Mouse (Mus musculus) liver, embryonic 14.5 days (tissue): ENCODE measurements at regions not wholly inside any gene's neighbourhood (a gene's known extent, or its start where the extent isn't known, plus 50 kb on each side); places are given as distances from the start of the nearest gene placed in this dataset.

ENCODE experiments used
- ATAC-seq: fragments of 200-750 bp; cut with Nextera tagmentation; 2 replicates; pipeline ENCODE4 v1.8.0; 2017; ENCODE audit warnings: moderate number of reproducible peaks, mild to moderate bottlenecking, moderate library complexity; ENCODE audit not compliant: insufficient read depth
- DNase-seq, 3 experiments: peaks; one replicate each; pipeline ENCODE4 v3.0.0-alpha.2; 2012 to 2013; ENCODE audit warnings: low read depth in 3 of 3, low spot score in 3 of 3
- H3K27ac ChIP-seq: fragments of 300-500 bp; sonication (generic); 2 replicates; pipeline ENCODE4 v1.5.1; 2014; ENCODE audit warnings: moderate library complexity, mild to moderate bottlenecking, control low read depth, inconsistent platforms
- H3K27me3 ChIP-seq: fragments of 300-500 bp; sonication (generic); 2 replicates; pipeline ENCODE4 v1.6.1; 2014; ENCODE audit warnings: mild to moderate bottlenecking, low read length, moderate library complexity; ENCODE audit not compliant: control insufficient read depth, insufficient read depth
- H3K36me3 ChIP-seq: fragments of 300-500 bp; sonication (generic); replicated peaks from 2 replicates; pipeline ENCODE4 v1.6.1; 2014; ENCODE audit warnings: low read depth; ENCODE audit not compliant: control insufficient read depth, insufficient read depth
- H3K4me1 ChIP-seq, 2 experiments: fragments of 200-500 bp in 1 of 2; fragments of 300-500 bp in 1 of 2; sonication (generic) in 1 of 2; replicated peaks; 2 replicates each; pipeline ENCODE4 v1.6.1; 2012 to 2014; ENCODE audit warnings: antibody characterized with exemption in 1 of 2, inconsistent platforms in 1 of 2, low read length in 1 of 2; ENCODE audit not compliant: control insufficient read depth in 2 of 2, insufficient read depth in 2 of 2
- H3K4me2 ChIP-seq: fragments of 300-500 bp; sonication (generic); 2 replicates; pipeline ENCODE4 v1.6.1; 2014; ENCODE audit warnings: low read depth, mild to moderate bottlenecking, control low read depth, moderate library complexity
- H3K4me3 ChIP-seq, 2 experiments: fragments of 200-500 bp in 1 of 2; fragments of 300-500 bp in 1 of 2; sonication (generic) in 1 of 2; 2 replicates each; pipeline ENCODE4 v1.5.1; 2012 to 2014; ENCODE audit warnings: low read depth in 2 of 2, low read length in 2 of 2, mild to moderate bottlenecking in 2 of 2, control low read depth in 1 of 2, inconsistent platforms in 1 of 2, moderate library complexity in 1 of 2; ENCODE audit not compliant: insufficient read depth in 1 of 2
- H3K9ac ChIP-seq: fragments of 300-500 bp; sonication (generic); replicated peaks from 2 replicates; pipeline ENCODE4 v1.6.1; 2014; ENCODE audit warnings: mild to moderate bottlenecking, control low read depth, moderate library complexity
- H3K9me3 ChIP-seq: fragments of 300-500 bp; sonication (generic); 2 replicates; pipeline ENCODE4 v1.6.1; 2016; ENCODE audit warnings: low read length, mixed read lengths; ENCODE audit not compliant: control insufficient read depth
- CTCF ChIP-seq: IDR thresholded peaks from 2 replicates; pipeline ENCODE4 v1.5.1; 2016; ENCODE audit warnings: antibody characterized with exemption, low read depth, control low read depth
- EP300 ChIP-seq: IDR thresholded peaks from 2 replicates; pipeline ENCODE4 v1.6.1; 2016; ENCODE audit warnings: antibody characterized with exemption, low read depth
- WGBS: fragments of 180-500 bp; shearing (Covaris S2); extraction: QIAGEN DNeasy Blood & Tissue Kit; methylation state at CpG from one replicate; pipeline ENCODE4 v1.1.7; 2014; ENCODE audit not compliant: insufficient replicate concordance; 5-methylcytosine and 5-hydroxymethylcytosine counted together

DNA sequence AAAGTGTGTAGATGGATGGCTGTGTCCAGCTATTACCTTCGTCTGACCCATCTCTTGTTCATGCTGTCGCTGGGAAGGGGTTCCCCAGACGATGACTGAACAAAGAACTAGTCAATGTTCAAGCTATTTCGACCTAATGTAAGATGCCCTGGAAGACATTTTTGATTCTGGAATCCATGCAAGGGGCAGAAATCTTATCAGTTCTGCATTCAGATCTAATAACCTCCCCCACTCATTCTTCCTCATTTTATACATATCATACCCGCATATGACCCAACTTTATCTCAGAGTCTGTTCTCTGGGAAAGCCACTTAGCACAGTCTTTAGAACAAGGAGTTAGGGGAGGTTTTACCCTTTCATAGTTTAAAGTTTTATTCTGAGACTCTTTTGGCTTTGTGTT lies 52.2 kb upstream of the 2310009B15Rik start:
- Histone ChIP-seq H3K9ac (no peak overlapping the region), H3K4me2 (no peak overlapping the region), H3K27me3 (no peaks in the 10 kb centered on the region), H3K36me3 (no peaks in the 10 kb centered on the region), H3K4me1 (no peaks in the 10 kb centered on the region; a peak in 1 of 4 replicates), H3K4me3 (no peak overlapping the region), H3K9me3 (no peaks in the 10 kb centered on the region), H3K27ac (no peak overlapping the region)
- 53% methylated on average over 5 of the region's 5 CpGs for whole genome bisulfite sequencing
- DNase-seq (no peak), ATAC-seq (no peak)
- TF ChIP-seq CTCF (no peak), EP300 (no peak)

DNA sequence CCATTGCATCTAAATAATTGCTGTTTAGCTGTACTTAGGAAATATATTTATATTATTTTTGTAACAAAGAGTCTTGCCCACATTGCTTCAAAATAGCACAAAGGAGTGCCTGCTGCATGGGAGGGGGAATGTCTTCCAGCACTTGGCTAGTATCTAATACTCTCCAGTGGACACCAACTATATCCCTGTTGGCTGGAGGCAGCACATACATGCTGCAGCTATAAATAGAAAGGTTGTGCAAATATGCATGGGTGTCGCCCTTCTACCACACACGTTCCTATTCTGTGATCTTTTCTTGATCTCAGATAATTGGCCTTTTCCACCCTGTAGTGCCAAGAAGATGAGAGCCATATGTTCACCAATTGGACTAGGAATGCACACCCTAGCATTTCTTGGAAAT lies 53.0 kb upstream of the 2310009B15Rik start:
- Histone ChIP-seq H3K4me3 (no peak overlapping the region), H3K27ac (no peak overlapping the region), H3K9me3 (no peaks in the 10 kb centered on the region), H3K27me3 (no peaks in the 10 kb centered on the region), H3K4me2 (no peak overlapping the region), H3K36me3 (no peaks in the 10 kb centered on the region), H3K4me1 (no peaks in the 10 kb centered on the region; a peak in 1 of 4 replicates), H3K9ac (no peak overlapping the region)
- TF ChIP-seq EP300 (no peak), CTCF (no peak)
- 18% methylated on average over 2 of the region's 2 CpGs for WGBS
- ATAC-seq = no peak
- no peak for DNase-seq

DNA sequence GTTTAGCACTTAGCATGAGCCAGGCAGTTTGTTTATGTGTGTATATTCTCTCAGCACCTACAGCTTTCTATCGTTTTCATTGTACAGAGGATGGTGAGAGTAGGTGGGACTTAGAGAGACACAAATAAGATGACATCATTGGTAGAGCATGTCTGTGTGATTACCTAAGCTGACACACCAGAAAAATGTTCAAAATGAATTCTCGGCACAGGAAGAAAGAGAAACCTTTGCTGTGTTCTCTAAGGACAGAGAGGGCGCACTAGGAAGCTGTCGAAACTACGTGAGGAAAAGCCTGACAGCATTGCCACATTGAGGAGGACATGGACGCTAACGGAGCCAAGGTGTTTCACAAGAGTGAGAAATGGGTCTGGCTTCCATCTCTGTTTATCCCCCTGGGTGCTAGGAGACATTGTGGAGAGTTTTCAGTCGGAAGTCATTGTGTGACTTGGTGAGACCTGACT lies 51.0 kb upstream of the Dennd1b start:
- ATAC-seq = no peak
- peak; percentile 5 to 19 (median 6) for DNase-seq
- Histone ChIP-seq H3K27ac (no peak overlapping the region), H3K9me3 (no peaks in the 10 kb centered on the region), H3K27me3 (no peaks in the 10 kb centered on the region), H3K4me3 (no peak overlapping the region), H3K36me3 (no peaks in the 10 kb centered on the region), H3K9ac (no peak overlapping the region), H3K4me2 (peak overlapping the region; percentile 21; the same call in 1 of the 2 replicates), H3K4me1 (no peaks in the 10 kb centered on the region; a peak in 1 of 4 replicates)
- 31% methylated on average over 8 of the region's 8 CpGs for WGBS
- TF ChIP-seq EP300 (no peak), CTCF (peak; percentile 33; the same call in 1 of the 2 replicates)

DNA sequence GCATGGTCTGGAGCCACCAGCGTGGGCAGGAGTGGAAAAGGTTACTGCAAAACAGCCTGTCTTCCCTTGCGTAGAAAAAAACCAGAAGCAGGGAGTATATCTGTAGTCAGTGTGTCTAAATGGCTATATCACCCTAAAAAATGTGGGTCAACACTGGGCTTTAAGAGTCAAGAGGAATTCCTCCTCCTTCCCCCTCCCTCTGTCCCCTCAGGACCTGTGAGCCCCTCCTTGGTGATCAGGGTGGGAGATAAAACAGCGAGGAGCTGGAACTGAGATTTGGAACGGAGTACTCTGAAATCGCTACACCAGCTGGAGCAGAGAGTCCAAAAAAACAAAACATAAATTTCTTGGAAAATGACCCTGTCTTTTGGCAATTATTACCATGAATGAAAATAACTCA lies 50.3 kb upstream of the Dennd1b start:
- Histone ChIP-seq H3K27me3 (no peaks in the 10 kb centered on the region), H3K27ac (no peak overlapping the region), H3K9me3 (no peaks in the 10 kb centered on the region), H3K36me3 (no peaks in the 10 kb centered on the region), H3K4me3 (no peak overlapping the region), H3K4me1 (no peaks in the 10 kb centered on the region; a peak in 1 of 4 replicates), H3K9ac (no peak overlapping the region), H3K4me2 (no peak overlapping the region)
- no peak for DNase-seq
- ATAC-seq = no peak
- no peak for TF ChIP-seq EP300
- no peak for TF ChIP-seq CTCF
- WGBS = 56% methylated on average over 5 of the region's 5 CpGs

DNA sequence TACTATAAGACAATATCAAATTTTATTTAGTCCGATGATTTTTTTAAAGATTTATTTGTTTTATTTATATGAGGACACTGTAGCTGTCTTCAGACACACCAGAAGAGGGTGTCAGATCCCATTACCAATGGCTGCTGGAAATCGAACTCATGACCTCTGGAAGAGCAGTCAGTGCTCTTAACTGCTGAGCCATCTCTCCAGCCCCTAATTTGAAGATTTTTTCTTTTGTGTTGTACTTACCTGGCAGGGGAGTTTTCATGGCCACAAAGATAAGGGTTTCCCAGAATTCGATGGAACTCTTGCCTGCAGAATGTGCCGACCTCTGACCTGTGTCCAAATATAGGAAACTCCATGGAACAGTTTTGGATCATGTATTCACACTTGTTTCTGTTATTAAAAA lies 49.8 kb upstream of the Dennd1b start:
- ATAC-seq (no peak), DNase-seq (no peak)
- Histone ChIP-seq H3K36me3 (no peaks in the 10 kb centered on the region), H3K9me3 (no peaks in the 10 kb centered on the region), H3K9ac (no peak overlapping the region), H3K27ac (no peak overlapping the region), H3K4me1 (no peaks in the 10 kb centered on the region; a peak in 1 of 4 replicates), H3K4me3 (no peak overlapping the region), H3K4me2 (no peak overlapping the region), H3K27me3 (no peaks in the 10 kb centered on the region)
- 46% methylated on average over 4 of the region's 4 CpGs for WGBS
- TF ChIP-seq CTCF (no peak), EP300 (no peak)
